Mouse (Mus musculus) small intestine, adult 2 months (tissue): ENCODE data around the gene Tmprss4. TPM values are rescaled to one million over a fixed set of nuclear protein-coding genes. Genes with fewer than 3 reads are reported as not detected.

Experiments used
- H3K27ac ChIP-seq: fragments of 200-500 bp; 2 replicates; pipeline ENCODE4 v1.5.1; 2012; ENCODE audit warnings: low read depth, low read length, control low read depth, inconsistent platforms; ENCODE audit not compliant: insufficient read depth
- H3K27me3 ChIP-seq: fragments of 200-500 bp; 2 replicates; pipeline ENCODE4 v1.6.1; 2012; ENCODE audit warnings: mild to moderate bottlenecking, moderate library complexity, low read length, inconsistent platforms; ENCODE audit not compliant: control insufficient read depth, insufficient read depth
- H3K36me3 ChIP-seq: fragments of 200-500 bp; 2 replicates; pipeline ENCODE4 v1.6.1; 2012; ENCODE audit warnings: mild to moderate bottlenecking, low read length, control low read depth, inconsistent platforms; ENCODE audit not compliant: control insufficient read depth, insufficient read depth
- H3K4me1 ChIP-seq: fragments of 200-500 bp; 2 replicates; pipeline ENCODE4 v1.6.1; 2012; ENCODE audit warnings: low read length, inconsistent platforms, mixed read lengths; ENCODE audit not compliant: control insufficient read depth, insufficient read depth, insufficient read length
- H3K4me3 ChIP-seq: fragments of 200-500 bp; 2 replicates; pipeline ENCODE4 v1.5.1; 2012; ENCODE audit warnings: low read depth, mild to moderate bottlenecking, control low read depth, inconsistent platforms, low read length, moderate library complexity
- CTCF ChIP-seq: fragments of 200-500 bp; IDR thresholded peaks from 2 replicates; pipeline ENCODE4 v1.5.1; 2012; ENCODE audit warnings: low read depth, mild to moderate bottlenecking, control low read depth, inconsistent platforms, low read length, moderate library complexity, mixed read lengths; ENCODE audit not compliant: insufficient replicate concordance, insufficient read length; ENCODE audit errors: extremely low read depth
- POLR2A ChIP-seq: fragments of 200-500 bp; IDR thresholded peaks from 2 replicates; pipeline ENCODE4 v1.6.1; 2012; ENCODE audit warnings: low read depth, mild to moderate bottlenecking, control low read depth, inconsistent platforms, low read length, moderate library complexity
- WGBS: fragments of 180-500 bp; shearing (Covaris S2); methylation state at CpG from one replicate; pipeline ENCODE4 v1.1.7; 2018; 5-methylcytosine and 5-hydroxymethylcytosine counted together
- polyA plus RNA-seq: library from polyadenylated mRNA; depleted of rRNA; stranded (reverse); fragments of >200 nt; gene quantifications from 2 replicates; pipeline ENCODE4 v1.2.3, GENCODE M21; 2012

Tmprss4 gene
- polyA plus RNA-seq, 1 experiment: 108 TPM

DNA sequence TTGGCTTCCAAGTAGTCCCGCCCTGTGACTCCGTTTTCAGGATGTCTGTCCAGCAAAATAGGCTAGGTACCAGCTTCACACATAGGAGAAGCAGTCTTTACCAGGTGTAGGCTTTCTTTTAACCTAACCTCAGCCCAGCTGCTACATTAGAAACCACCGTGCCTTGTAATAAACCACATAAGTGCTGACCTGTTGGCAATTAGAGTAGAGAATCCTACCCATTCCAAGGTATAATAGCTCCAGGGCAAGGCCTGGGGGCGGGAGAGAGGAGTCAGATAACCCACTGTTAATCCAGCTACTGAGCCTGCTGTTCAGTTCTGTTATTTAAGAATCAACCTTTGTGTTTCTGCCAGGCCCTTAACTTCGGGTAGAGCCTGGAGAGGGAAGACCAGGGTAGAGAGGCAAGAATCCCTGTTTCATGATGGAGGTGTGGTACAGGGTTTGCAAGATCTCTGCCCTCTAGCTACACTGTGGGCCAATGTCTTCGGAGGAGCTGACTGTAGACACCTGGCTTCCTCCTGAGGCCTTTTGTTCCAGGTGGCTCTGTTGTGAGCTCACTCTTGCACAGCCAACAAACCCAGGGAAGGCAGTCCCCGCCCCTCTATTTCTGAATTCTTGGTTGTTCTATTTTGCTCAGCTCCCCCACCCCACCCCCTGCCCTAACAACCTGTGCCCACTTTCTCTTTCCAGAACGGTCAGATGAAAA, 7.6 kb downstream of the Tmprss4 start:
- H3K4me1 ChIP-seq: peaks cover 40% of the 10 kb centered on the region
- peaks cover 13% of the 10 kb centered on the region for H3K36me3 ChIP-seq
- WGBS: 48% methylated on average over 8 of the region's 8 CpGs
- TF ChIP-seq CTCF (no peak), POLR2A (no peak)
- no peaks in the 10 kb centered on the region for H3K27me3 ChIP-seq
- H3K27ac ChIP-seq: no peak overlapping the region
- no peak overlapping the region for H3K4me3 ChIP-seq

DNA sequence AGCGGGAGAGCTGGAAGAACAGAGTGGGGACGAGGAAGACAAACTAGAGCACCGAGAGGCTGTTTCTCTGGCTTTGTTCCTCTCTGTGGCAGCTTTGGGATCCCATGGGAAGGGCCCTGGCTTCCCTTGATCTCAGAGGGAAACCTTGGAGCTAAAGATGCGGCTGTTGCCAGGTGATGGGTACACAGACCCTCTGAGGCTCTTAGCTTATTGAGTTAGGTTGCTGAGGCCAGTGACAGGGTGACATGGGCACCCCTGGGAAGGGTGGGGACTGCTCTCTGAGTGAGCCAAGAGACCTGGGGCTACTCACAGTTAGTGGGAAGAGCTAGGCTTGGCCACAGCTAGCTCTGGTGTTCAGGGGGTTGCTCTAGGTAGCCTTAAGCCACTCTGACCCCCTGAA, 8.4 kb downstream of the Tmprss4 start:
- no peak overlapping the region for H3K27ac ChIP-seq
- TF ChIP-seq POLR2A (no peak), CTCF (no peak)
- H3K4me1 ChIP-seq: peaks cover 34% of the 10 kb centered on the region; the same call in 1 of the 2 replicates
- WGBS: 74% methylated on average over 4 of the region's 4 CpGs
- peaks cover 8% of the 10 kb centered on the region for H3K36me3 ChIP-seq
- H3K4me3 ChIP-seq: no peak overlapping the region
- H3K27me3 ChIP-seq: no peaks in the 10 kb centered on the region

DNA sequence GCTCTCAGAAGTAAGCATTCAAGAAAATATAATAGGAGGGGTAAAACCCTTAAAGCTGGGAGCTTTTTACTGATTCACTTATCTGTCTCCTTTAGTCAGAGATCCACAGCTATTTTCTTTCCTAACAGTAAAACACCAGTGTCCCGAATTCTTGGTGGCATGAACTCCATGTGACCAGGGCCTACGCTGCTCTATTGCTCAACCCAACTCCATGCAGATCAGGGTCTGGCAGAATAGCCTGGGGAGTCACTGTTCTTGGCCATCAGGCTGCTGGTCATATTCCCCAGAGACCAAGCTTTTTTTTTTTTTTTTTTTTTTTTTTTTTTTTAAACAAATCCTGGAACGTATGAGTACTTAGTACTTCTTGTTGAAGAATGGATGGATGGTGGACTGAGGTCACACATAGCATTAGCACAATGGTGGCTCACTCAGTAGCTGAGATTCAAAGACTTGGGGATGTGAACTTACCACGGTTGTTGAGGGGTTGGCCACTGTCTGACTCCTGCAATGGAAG, 14.2 kb downstream of the Tmprss4 start:
- no peak overlapping the region for H3K4me3 ChIP-seq
- peaks cover 27% of the 10 kb centered on the region for H3K36me3 ChIP-seq
- WGBS: 33% methylated on average over 4 of the region's 4 CpGs
- H3K27me3 ChIP-seq: no peaks in the 10 kb centered on the region
- TF ChIP-seq POLR2A (no peak), CTCF (no peak)
- H3K4me1 ChIP-seq: peaks cover 26% of the 10 kb centered on the region
- H3K27ac ChIP-seq: peak overlapping the region; percentile 55

- 25% methylated on average over 10 of the region's 10 CpGs for WGBS
- Histone ChIP-seq H3K36me3 (peaks cover 36% of the 10 kb centered on the region), H3K27ac (peak overlapping the region; percentile 83), H3K27me3 (no peaks in the 10 kb centered on the region), H3K4me3 (no peak overlapping the region), H3K4me1 (peaks cover 19% of the 10 kb centered on the region)
- no peak for TF ChIP-seq POLR2A
- no peak for TF ChIP-seq CTCF
Observed at GRCm38 (mm10) chr9:45188570-45189563, 15.0 kb downstream of the Tmprss4 start.

GRCm38 (mm10) chr9:45185250-45185649, 18.6 kb downstream of the Tmprss4 start:
- Histone ChIP-seq H3K36me3 (peaks cover 53% of the 10 kb centered on the region), H3K27ac (no peak overlapping the region), H3K27me3 (no peaks in the 10 kb centered on the region), H3K4me3 (no peak overlapping the region), H3K4me1 (peaks cover 11% of the 10 kb centered on the region)
- no peak for TF ChIP-seq POLR2A
- no peak for TF ChIP-seq CTCF
- 83% methylated on average over 4 of the region's 4 CpGs for WGBS

DNA sequence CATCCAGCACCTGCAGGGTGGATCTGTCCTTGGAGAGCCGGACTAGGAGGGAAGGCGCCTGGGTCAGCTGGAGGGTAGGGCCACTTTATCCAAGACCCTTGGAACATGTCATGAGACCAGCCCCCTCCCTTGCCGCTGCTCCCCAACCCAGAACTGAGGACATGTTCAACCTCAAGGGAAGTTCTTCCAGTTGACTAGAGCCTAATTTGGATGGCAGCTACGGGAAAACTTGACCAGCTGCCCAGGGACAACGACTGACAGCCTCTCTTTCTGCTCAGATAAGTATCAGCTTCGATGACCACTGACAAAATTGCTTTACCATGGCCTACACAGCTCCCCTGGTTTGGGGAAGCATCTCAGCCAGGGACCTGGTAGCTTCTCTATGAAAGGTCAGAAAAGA, 20.6 kb downstream of the Tmprss4 start:
- Histone ChIP-seq H3K27ac (no peak overlapping the region), H3K27me3 (no peaks in the 10 kb centered on the region), H3K4me1 (peaks cover 6% of the 10 kb centered on the region), H3K4me3 (no peak overlapping the region), H3K36me3 (peaks cover 70% of the 10 kb centered on the region)
- TF ChIP-seq POLR2A: no peak
- no peak for TF ChIP-seq CTCF
- WGBS: 79% methylated on average over 6 of the region's 6 CpGs

GRCm38 (mm10) chr9:45182521-45182920, 21.4 kb downstream of the Tmprss4 start:
- 49% methylated on average over 3 of the region's 3 CpGs for WGBS
- H3K36me3 ChIP-seq: peaks cover 73% of the 10 kb centered on the region
- no peaks in the 10 kb centered on the region; the same call in 1 of the 2 replicates for H3K4me1 ChIP-seq

More at GRCm38 (mm10) chr9:45182521-45182920, 21.4 kb downstream of the Tmprss4 start:
- Histone ChIP-seq H3K27me3 (no peaks in the 10 kb centered on the region), H3K27ac (no peak overlapping the region), H3K4me3 (no peak overlapping the region)
- TF ChIP-seq POLR2A: no peak
- TF ChIP-seq CTCF: no peak
